Mouse (Mus musculus) lung, adult 2 months (tissue): ENCODE measurements at regions not wholly inside any gene's neighbourhood (a gene's known extent, or its start where the extent isn't known, plus 50 kb on each side); places are given as distances from the start of the nearest gene placed in this dataset.

Source experiments
- CTCF ChIP-seq: fragments of 200-500 bp; IDR thresholded peaks from 2 replicates; pipeline ENCODE4 v1.5.1; 2011; ENCODE audit warnings: mild to moderate bottlenecking, low read length, control low read depth; ENCODE audit not compliant: insufficient read depth
- POLR2A ChIP-seq: fragments of 200-500 bp; IDR thresholded peaks from 2 replicates; pipeline ENCODE4 v1.6.1; 2011; ENCODE audit warnings: low read depth, mild to moderate bottlenecking, control low read depth, low read length, borderline replicate concordance; ENCODE audit errors: extremely low read depth

GRCm38 (mm10) chr15:5799917-5800316 lies 499.7 kb upstream of the Dab2 start:
- no peak for TF ChIP-seq POLR2A
- no peak for TF ChIP-seq CTCF
